Mouse (Mus musculus) liver, postnatal 0 days (tissue): ENCODE measurements around the gene Pgm3. TPM values are rescaled to one million over a fixed set of nuclear protein-coding genes. Genes with fewer than 3 reads are reported as not detected.

Experiments
- ATAC-seq: fragments of 200-750 bp; cut with Nextera tagmentation; 2 replicates; pipeline ENCODE4 v1.8.0; 2017; ENCODE audit warnings: mild to moderate bottlenecking, moderate library complexity
- DNase-seq: peaks from one replicate; pipeline ENCODE4 v3.0.0-alpha.2; 2016
- H3K27ac ChIP-seq: fragments of 300-500 bp; sonication (generic); 2 replicates; pipeline ENCODE4 v1.5.1; 2014; ENCODE audit warnings: antibody characterized with exemption, moderate library complexity, mild to moderate bottlenecking, low read depth
- H3K27me3 ChIP-seq: fragments of 300-500 bp; sonication (generic); 2 replicates; pipeline ENCODE4 v1.6.1; 2014; ENCODE audit warnings: low read length, control low read depth, mixed read lengths; ENCODE audit not compliant: insufficient read depth
- H3K36me3 ChIP-seq: fragments of 300-500 bp; sonication (generic); replicated peaks from 2 replicates; pipeline ENCODE4 v1.6.1; 2014; ENCODE audit warnings: mild to moderate bottlenecking, control low read depth, low read length, moderate library complexity, mixed read lengths; ENCODE audit not compliant: insufficient read depth
- H3K4me1 ChIP-seq: fragments of 300-500 bp; sonication (generic); 2 replicates; pipeline ENCODE4 v1.6.1; 2014; ENCODE audit warnings: antibody characterized with exemption, mild to moderate bottlenecking, control low read depth; ENCODE audit not compliant: insufficient read depth
- H3K4me2 ChIP-seq: fragments of 300-500 bp; sonication (generic); 2 replicates; pipeline ENCODE4 v1.6.1; 2014; ENCODE audit warnings: low read depth, mild to moderate bottlenecking, low read length, moderate library complexity, mixed read lengths
- H3K4me3 ChIP-seq: fragments of 300-500 bp; sonication (generic); 2 replicates; pipeline ENCODE4 v1.5.1; 2014; ENCODE audit warnings: low read depth, low read length
- H3K9ac ChIP-seq: fragments of 300-500 bp; sonication (generic); replicated peaks from 2 replicates; pipeline ENCODE4 v1.6.1; 2014; ENCODE audit warnings: mild to moderate bottlenecking, moderate library complexity
- H3K9me3 ChIP-seq: fragments of 300-500 bp; sonication (generic); 2 replicates; pipeline ENCODE4 v1.6.1; 2016; ENCODE audit warnings: mild to moderate bottlenecking, control low read depth, low read length, mixed read lengths
- CTCF ChIP-seq: sonication (generic); IDR thresholded peaks from 2 replicates; pipeline ENCODE4 v1.5.1; 2016; ENCODE audit warnings: antibody characterized with exemption, low read depth
- EP300 ChIP-seq: IDR thresholded peaks from 2 replicates; pipeline ENCODE4 v1.6.1; 2016; ENCODE audit warnings: antibody characterized with exemption, low read depth, mild to moderate bottlenecking
- WGBS: fragments of 180-500 bp; shearing (Covaris S2); extraction: QIAGEN DNeasy Blood & Tissue Kit; methylation state at CpG from one replicate; pipeline ENCODE4 v1.1.7; 2014; ENCODE audit not compliant: insufficient replicate concordance; 5-methylcytosine and 5-hydroxymethylcytosine counted together
- polyA plus RNA-seq: library from polyadenylated mRNA; unstranded; fragments of >200 nt; fragmentation: Nextera tagmentation; extraction: Ambion mirVana; gene quantifications from 2 replicates; pipeline ENCODE4 v1.2.1, GENCODE M21; 2015

The Pgm3 gene
- polyA plus RNA-seq, 1 experiment from 2014 or later, result 28.2 TPM

GRCm38 (mm10) chr9:86579657-86580056, 8.0 kb upstream of the Pgm3 start:
- ATAC-seq, result no peak
- no peaks in the 10 kb centered on the region for H3K9me3 ChIP-seq
- DNase-seq, result no peak
- no peaks in the 10 kb centered on the region for H3K36me3 ChIP-seq
- no peak overlapping the region for H3K27ac ChIP-seq
- H3K4me3 ChIP-seq, result no peak overlapping the region
- WGBS, result 29% methylated on average over 10 of the region's 10 CpGs
- no peak overlapping the region for H3K9ac ChIP-seq
- H3K4me1 ChIP-seq, result peaks cover 4% of the 10 kb centered on the region; the same call in 1 of the 2 replicates
- H3K4me2 ChIP-seq, result peak overlapping the region; percentile 54
- TF ChIP-seq EP300, result no peak
- TF ChIP-seq CTCF, result no peak
- H3K27me3 ChIP-seq, result no peaks in the 10 kb centered on the region

DNA sequence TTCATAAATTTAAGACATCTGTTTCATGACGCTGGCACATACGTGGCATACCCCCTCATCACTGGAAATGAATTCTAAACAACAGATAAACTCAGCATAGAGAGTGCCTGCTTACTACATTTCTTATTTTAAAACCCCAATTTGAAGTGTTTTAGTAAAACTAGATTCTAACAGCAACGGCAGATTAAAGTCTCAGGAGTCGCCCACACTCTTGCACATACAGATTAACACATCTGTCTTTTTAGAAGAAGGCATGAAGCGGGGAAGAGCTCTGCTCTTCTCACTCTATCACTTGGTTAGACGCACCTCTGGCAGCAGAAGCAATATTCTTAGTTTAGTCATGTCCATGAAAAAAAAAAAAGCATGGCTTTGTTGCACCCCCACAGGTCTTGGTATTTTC, 3.5 kb upstream of the Pgm3 start:
- Histone ChIP-seq H3K4me1 (peaks cover 16% of the 10 kb centered on the region), H3K27ac (no peak overlapping the region), H3K4me2 (no peak overlapping the region), H3K36me3 (no peaks in the 10 kb centered on the region), H3K27me3 (no peaks in the 10 kb centered on the region), H3K4me3 (no peak overlapping the region), H3K9me3 (no peaks in the 10 kb centered on the region), H3K9ac (no peak overlapping the region)
- TF ChIP-seq EP300 (no peak), CTCF (no peak)
- no peak for ATAC-seq
- DNase-seq, result no peak
- WGBS, result 77% methylated on average over 6 of the region's 6 CpGs

DNA sequence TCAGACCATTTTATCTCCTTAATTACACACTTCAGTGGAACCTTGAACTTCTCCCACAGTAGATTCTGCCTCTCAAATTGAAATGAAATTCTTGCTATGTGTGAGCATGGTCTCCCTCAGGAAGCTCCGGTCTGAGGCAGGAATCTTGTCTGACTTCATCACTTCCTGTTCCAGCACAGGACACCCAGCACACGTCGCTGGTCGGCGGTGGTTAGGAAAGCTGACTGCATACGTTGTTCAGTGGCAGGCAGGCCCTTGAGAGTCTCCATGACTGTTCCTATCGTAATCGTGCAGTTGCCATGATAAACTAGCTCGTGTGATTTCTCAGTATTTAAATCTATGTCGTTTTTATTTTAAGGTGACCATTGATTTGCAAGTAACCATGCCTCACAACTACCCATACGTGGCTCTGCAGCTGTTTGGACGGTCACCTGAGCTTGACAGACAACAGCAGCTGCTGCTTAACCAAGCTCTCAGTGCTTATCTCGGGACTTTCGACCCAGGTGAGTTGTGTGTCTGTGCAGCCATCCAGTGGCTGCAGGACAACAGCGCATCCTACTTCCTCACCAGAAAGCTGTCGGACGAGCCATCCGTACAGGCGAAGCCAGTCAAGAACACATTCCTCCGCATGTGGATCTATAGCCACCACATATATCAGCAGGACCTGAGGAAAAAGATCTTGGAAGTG, 2.1 kb upstream of the Pgm3 start:
- whole genome bisulfite sequencing, result 50% methylated on average over 20 of the region's 20 CpGs
- H3K36me3 ChIP-seq, result no peaks in the 10 kb centered on the region; the same call in 1 of the 2 replicates
- no peak for TF ChIP-seq EP300
- 0 out of 2 replicates have a peak, but pooled peaks have one; percentile 3 for TF ChIP-seq CTCF

GRCm38 (mm10) chr9:86572636-86573291, 1.1 kb upstream of the Pgm3 start:
- no peaks in the 10 kb centered on the region; the same call in 1 of the 2 replicates for H3K36me3 ChIP-seq
- no peaks in the 10 kb centered on the region for H3K9me3 ChIP-seq
- peak overlapping the region; percentile 69; the same call in 1 of the 2 replicates for H3K9ac ChIP-seq
- ATAC-seq, result no peak
- H3K27ac ChIP-seq, result no peak overlapping the region
- H3K27me3 ChIP-seq, result no peaks in the 10 kb centered on the region
- H3K4me1 ChIP-seq, result peaks cover 19% of the 10 kb centered on the region
- peak; percentile 87 for DNase-seq
- peak overlapping the region; percentile 64 for H3K4me3 ChIP-seq
- TF ChIP-seq EP300 (no peak), CTCF (peak; percentile 92)
- peak overlapping the region; percentile 98 for H3K4me2 ChIP-seq
- 6% methylated on average over 13 of the region's 13 CpGs for WGBS

More for the DNA sequence above, 2.1 kb upstream of the Pgm3 start:
- Histone ChIP-seq H3K9me3 (no peaks in the 10 kb centered on the region), H3K4me2 (peak overlapping the region; percentile 7; the same call in 1 of the 2 replicates), H3K4me3 (no peak overlapping the region), H3K4me1 (peaks cover 19% of the 10 kb centered on the region), H3K27me3 (no peaks in the 10 kb centered on the region), H3K27ac (no peak overlapping the region), H3K9ac (no peak overlapping the region)
- no peak for ATAC-seq
- DNase-seq, result no peak

GRCm38 (mm10) chr9:86572196-86572595, 554 bp upstream of the Pgm3 start:
- DNase-seq, result peak; percentile 50
- peak; percentile 25 for ATAC-seq
- Histone ChIP-seq H3K9me3 (no peaks in the 10 kb centered on the region), H3K4me2 (peak overlapping the region; percentile 98), H3K27me3 (no peaks in the 10 kb centered on the region), H3K36me3 (no peaks in the 10 kb centered on the region; the same call in 1 of the 2 replicates), H3K4me1 (peaks cover 19% of the 10 kb centered on the region), H3K27ac (no peak overlapping the region), H3K4me3 (peak overlapping the region; percentile 64), H3K9ac (peak overlapping the region; percentile 69)
- TF ChIP-seq CTCF, result no peak
- TF ChIP-seq EP300, result no peak
- WGBS, result under 1% methylated on average over 25 of the region's 25 CpGs

- no peak for DNase-seq
- Histone ChIP-seq H3K27ac (peak overlapping the region; percentile 79), H3K9me3 (no peaks in the 10 kb centered on the region), H3K4me3 (peak overlapping the region; percentile 64), H3K4me2 (peak overlapping the region; percentile 98), H3K27me3 (no peaks in the 10 kb centered on the region), H3K36me3 (peaks cover 3% of the 10 kb centered on the region; the same call in 1 of the 2 replicates), H3K4me1 (peaks cover 19% of the 10 kb centered on the region), H3K9ac (peak overlapping the region; percentile 70; the same call in 1 of the 2 replicates)
- peak; percentile 15; the same call in 1 of the 2 replicates for ATAC-seq
- TF ChIP-seq CTCF (no peak), EP300 (no peak)
- WGBS, result 13% methylated on average over 8 of the region's 8 CpGs
These were observed 696 bp downstream of the Pgm3 start for GRCm38 (mm10) chr9:86570946-86571345.
